8 mouse cellular contexts compared by ENCODE assay signal in the genomic region with DNA sequence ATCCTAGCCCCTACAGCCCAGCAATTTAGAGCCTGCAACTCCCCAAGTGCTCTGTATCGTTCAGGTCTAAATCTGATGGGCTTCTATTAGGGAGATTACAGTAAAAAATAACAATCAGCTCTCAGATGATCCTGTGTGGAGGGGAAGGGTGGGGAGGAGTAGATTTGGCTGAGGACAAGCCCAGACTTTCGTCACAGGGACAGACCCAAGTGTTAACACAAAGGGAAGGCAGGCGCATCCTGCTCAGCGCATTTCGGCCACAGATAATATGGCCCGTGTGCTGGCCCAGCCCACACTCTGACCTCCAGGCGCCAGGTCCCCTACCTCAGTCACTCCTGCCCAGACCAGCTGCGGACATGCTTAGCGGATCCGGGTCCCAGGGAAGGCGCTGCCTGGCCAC.
DNase-seq lines count a peak whose midpoint lies in the region; ATAC-seq and TF ChIP-seq lines count a peak whose summit lies in the region.

No protein-coding gene starts in this region.

- 0 out of 2 replicates have a peak, but pooled peaks have one; percentile 42 for TF ChIP-seq EP300 in heart, adult 2 months (IDR thresholded peaks at IDR 0.05; ENCODE audit: insufficient read depth, low read depth, low read length)

- H3K4me1 ChIP-seq in heart, adult 2 months (ENCODE audit: control insufficient read depth, insufficient read depth, low read length): peaks cover 15% of the 10 kb centered on the region
- H3K4me1 ChIP-seq in kidney, adult 2 months (ENCODE audit: control insufficient read depth, insufficient read depth, low read length): peaks cover 6% of the 10 kb centered on the region; the same call in 1 of the 2 replicates
- H3K4me1 ChIP-seq in limb, embryonic 11.5 days (ENCODE audit: control insufficient read depth, insufficient read depth, low read length): peaks cover 28% of the 10 kb centered on the region
- H3K4me1 ChIP-seq in midbrain, embryonic 11.5 days (ENCODE audit: control insufficient read depth, insufficient read depth, low read length): peaks cover 16% of the 10 kb centered on the region

- intact Hi-C loops in heart, adult 2 months (cut with DNase I): loop anchor here (2.0 kb wide), 1 partner anchor 20 kb away; no protein-coding TSS in a partner anchor

- H3K9ac ChIP-seq in heart, adult 2 months (ENCODE audit: low read depth, low read length): peak overlapping the region; percentile 64
- peak overlapping the region; percentile 68 for H3K9ac ChIP-seq in limb, embryonic 11.5 days (ENCODE audit: low read length)
- peak overlapping the region; percentile 75 for H3K9ac ChIP-seq in midbrain, embryonic 11.5 days (ENCODE audit: low read length)

- H3K27ac ChIP-seq in heart, adult 2 months: peak overlapping the region; percentile 82
- no peak overlapping the region for H3K27ac ChIP-seq in kidney, adult 2 months (ENCODE audit: insufficient read depth, low read depth, low read length)
- peak overlapping the region; percentile 76 for H3K27ac ChIP-seq in limb, embryonic 11.5 days (replicated peaks; ENCODE audit: low read depth, low read length)
- H3K27ac ChIP-seq in midbrain, embryonic 11.5 days (ENCODE audit: low read depth, low read length): peak overlapping the region; percentile 89

- H3K4me3 ChIP-seq in heart, adult 2 months: peak overlapping the region; percentile 60
- H3K4me3 ChIP-seq in kidney, adult 2 months (ENCODE audit: insufficient read depth, low read depth, low read length): peak overlapping the region; percentile 41
- H3K4me3 ChIP-seq in limb, embryonic 11.5 days (ENCODE audit: low read depth, low read length): peak overlapping the region; percentile 36
- peak overlapping the region; percentile 45 for H3K4me3 ChIP-seq in midbrain, embryonic 11.5 days (ENCODE audit: low read depth, low read length)

- TF ChIP-seq CTCF in heart, adult 2 months (IDR thresholded peaks at IDR 0.05): no peak
- TF ChIP-seq CTCF in kidney, adult 2 months (conservative IDR thresholded peaks at IDR 0.05; ENCODE audit: insufficient read depth, insufficient read length, low read depth, low read length): no peak

- TF ChIP-seq POLR2A in heart, adult 2 months (IDR thresholded peaks at IDR 0.05; ENCODE audit: insufficient read depth, low read depth, low read length): peak; percentile 82
- TF ChIP-seq POLR2A in kidney, adult 2 months (IDR thresholded peaks at IDR 0.05; ENCODE audit: low read depth, low read length): no peak

- no peaks in the 10 kb centered on the region; the same call in 1 of the 2 replicates for H3K9me3 ChIP-seq in limb, embryonic 11.5 days (ENCODE audit: control insufficient read depth, low read length)
- H3K9me3 ChIP-seq in midbrain, embryonic 11.5 days (ENCODE audit: control insufficient read depth, low read length): peaks cover 4% of the 10 kb centered on the region

- no peaks in the 10 kb centered on the region for H3K36me3 ChIP-seq in heart, adult 2 months (ENCODE audit: control insufficient read depth, insufficient read depth, low read length)
- H3K36me3 ChIP-seq in kidney, adult 2 months (ENCODE audit: control insufficient read depth, insufficient read depth, low read length): no peaks in the 10 kb centered on the region
- H3K36me3 ChIP-seq in limb, embryonic 11.5 days (ENCODE audit: control insufficient read depth, insufficient read depth, low read length): no peaks in the 10 kb centered on the region
- H3K36me3 ChIP-seq in midbrain, embryonic 11.5 days (ENCODE audit: control insufficient read depth, insufficient read depth, low read length): no peaks in the 10 kb centered on the region

- H3K27me3 ChIP-seq in heart, adult 2 months (ENCODE audit: control insufficient read depth, insufficient read depth, low read length): no peaks in the 10 kb centered on the region
- H3K27me3 ChIP-seq in kidney, adult 2 months (replicated peaks; ENCODE audit: control insufficient read depth, insufficient read depth, low read length): no peaks in the 10 kb centered on the region
- no peaks in the 10 kb centered on the region for H3K27me3 ChIP-seq in limb, embryonic 11.5 days (ENCODE audit: control insufficient read depth, insufficient read depth, low read length)
- no peaks in the 10 kb centered on the region for H3K27me3 ChIP-seq in midbrain, embryonic 11.5 days (ENCODE audit: control insufficient read depth, insufficient read depth, low read length)

- WGBS in heart, adult 2 months: 4% methylated on average over 11 of the region's 11 CpGs
- WGBS in kidney, adult 2 months: 10% methylated on average over 11 of the region's 11 CpGs
- 1% methylated on average over 11 of the region's 11 CpGs for WGBS in limb, embryonic 11.5 days
- WGBS in midbrain, embryonic 11.5 days: under 1% methylated on average over 11 of the region's 11 CpGs

- peak overlapping the region; percentile 60 for H3K4me2 ChIP-seq in limb, embryonic 11.5 days (ENCODE audit: low read depth, severe bottlenecking)
- H3K4me2 ChIP-seq in midbrain, embryonic 11.5 days: peak overlapping the region; percentile 69

- DNase-seq in ovary, postnatal 36 days (ENCODE audit: low spot score): peak; percentile 32
- DNase-seq in ovary, postnatal 10 days (ENCODE audit: low spot score): no peak
- DNase-seq in embryo, embryonic 11 days: peak; percentile 86
- peak; percentile 72 to 80 for DNase-seq in heart, adult 2 months
- DNase-seq in kidney, adult 2 months: peak; percentile 78
- DNase-seq in limb, embryonic 11.5 days (ENCODE audit: low spot score): peak; percentile 77
- peak; percentile 98 for DNase-seq in midbrain, embryonic 11.5 days (ENCODE audit: low spot score, missing footprints)
- DNase-seq in yolk sac, embryonic 10.5 days (ENCODE audit: low spot score): peak; percentile 66

- no peaks in the 10 kb centered on the region for H3K79me2 ChIP-seq in heart, adult 2 months (replicated peaks; ENCODE audit: control insufficient read depth, insufficient read depth, low read length)

- ATAC-seq in limb, embryonic 11.5 days (ENCODE audit: insufficient number of reproducible peaks, low FRiP score, low TSS enrichment, low read depth): peak; percentile 71
- peak; percentile 89 for ATAC-seq in midbrain, embryonic 11.5 days (ENCODE audit: low FRiP score)
